Mouse (Mus musculus) hindbrain, embryonic 10.5 days (tissue): ENCODE results near the gene Eng. TPM values are rescaled to one million over a fixed set of nuclear protein-coding genes. Genes with fewer than 3 reads are reported as not detected.

ENCODE experiments used
- DNase-seq: peaks from one replicate; pipeline ENCODE4 v3.0.0-alpha.2; 2017; ENCODE audit warnings: low spot score
- H3K27ac ChIP-seq: fragments of 300-500 bp; sonication (generic); 2 replicates; pipeline ENCODE4 v1.5.1; 2016; ENCODE audit warnings: mild to moderate bottlenecking, moderate library complexity
- H3K27me3 ChIP-seq: fragments of 300-500 bp; sonication (generic); 2 replicates; pipeline ENCODE4 v1.6.1; 2016; ENCODE audit warnings: mild to moderate bottlenecking; ENCODE audit not compliant: poor library complexity, insufficient read depth, severe bottlenecking
- H3K36me3 ChIP-seq: fragments of 300-500 bp; sonication (generic); 2 replicates; pipeline ENCODE4 v1.6.1; 2016; ENCODE audit warnings: mild to moderate bottlenecking, moderate library complexity
- H3K4me1 ChIP-seq: fragments of 300-500 bp; sonication (generic); replicated peaks from 2 replicates; pipeline ENCODE4 v1.6.1; 2016; ENCODE audit warnings: mild to moderate bottlenecking
- H3K4me3 ChIP-seq: fragments of 300-500 bp; sonication (generic); 2 replicates; pipeline ENCODE4 v1.5.1; 2016; ENCODE audit warnings: mild to moderate bottlenecking, moderate library complexity
- H3K9me3 ChIP-seq: fragments of 300-500 bp; sonication (generic); 2 replicates; pipeline ENCODE4 v1.6.1; 2016; ENCODE audit warnings: mild to moderate bottlenecking, moderate library complexity
- WGBS: fragments of 180-500 bp; shearing (Covaris S2); methylation state at CpG from one replicate; pipeline ENCODE4 v1.1.7; 2016; 5-methylcytosine and 5-hydroxymethylcytosine counted together
- polyA plus RNA-seq: library from polyadenylated mRNA; unstranded; fragments of >200 nt; fragmentation: Nextera tagmentation; extraction: Ambion mirVana; gene quantifications from 2 replicates; pipeline ENCODE4 v1.2.1, GENCODE M21; 2016

Gene Eng
- polyA plus RNA-seq, 1 experiment from 2014 or later, result 35.8 TPM

DNA sequence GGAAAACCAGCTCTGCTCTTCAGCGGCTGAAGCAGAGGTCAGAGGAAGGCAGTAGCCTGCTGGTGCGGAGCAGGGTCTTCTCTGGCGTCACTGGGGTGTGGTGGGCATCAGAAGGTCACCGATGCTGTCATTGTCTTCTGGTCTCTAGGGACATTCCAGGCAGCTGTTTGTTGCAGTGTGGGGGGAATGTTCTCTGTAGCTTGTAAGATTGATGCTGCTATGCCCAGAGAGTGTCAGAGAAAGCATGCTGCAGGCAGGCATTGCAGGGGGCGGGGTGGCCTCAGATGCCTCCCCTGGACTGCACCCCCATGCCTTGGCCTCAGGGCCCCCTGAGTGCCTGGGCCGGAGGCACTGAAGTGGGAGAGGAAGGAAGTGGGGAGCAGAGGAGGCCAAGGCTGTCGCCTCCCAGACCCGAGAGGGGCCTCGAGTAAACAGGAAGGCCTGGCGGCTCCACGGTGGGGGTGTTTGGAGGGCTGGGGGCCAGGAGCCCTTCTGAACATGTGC lies 8.6 kb upstream of the Eng start:
- DNase-seq, result peak; percentile 54
- H3K9me3 ChIP-seq, result no peaks in the 10 kb centered on the region
- no peak overlapping the region for H3K4me3 ChIP-seq
- peaks cover 47% of the 10 kb centered on the region for H3K4me1 ChIP-seq
- H3K27me3 ChIP-seq, result no peaks in the 10 kb centered on the region
- WGBS, result 41% methylated on average over 11 of the region's 11 CpGs
- peak overlapping the region; percentile 83 for H3K27ac ChIP-seq
- H3K36me3 ChIP-seq, result peaks cover 12% of the 10 kb centered on the region

DNA sequence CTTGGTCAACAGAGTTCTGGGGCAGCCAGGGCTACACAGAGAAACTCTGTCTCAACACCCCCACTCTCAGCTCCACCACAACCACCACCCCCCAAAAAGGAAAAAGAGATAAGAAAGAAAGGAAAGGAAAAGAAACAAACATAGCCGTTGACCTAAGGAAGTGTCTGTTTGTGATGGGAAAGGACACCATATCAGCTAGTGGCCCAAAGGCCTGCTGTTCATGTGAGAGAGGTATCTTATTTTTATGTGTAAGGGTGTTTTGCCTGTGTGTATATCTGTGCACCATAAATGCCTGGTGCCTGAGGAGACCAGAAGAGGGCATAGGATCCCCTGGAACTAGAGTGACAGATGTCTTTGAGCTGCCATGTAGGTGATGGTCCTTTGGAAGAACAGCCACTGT lies 6.8 kb upstream of the Eng start:
- Histone ChIP-seq H3K36me3 (no peaks in the 10 kb centered on the region), H3K9me3 (no peaks in the 10 kb centered on the region), H3K4me3 (no peak overlapping the region), H3K27ac (no peak overlapping the region), H3K27me3 (no peaks in the 10 kb centered on the region), H3K4me1 (peaks cover 42% of the 10 kb centered on the region)
- no peak for DNase-seq
- WGBS, result 91% methylated on average over 1 of the region's 1 CpGs

DNA sequence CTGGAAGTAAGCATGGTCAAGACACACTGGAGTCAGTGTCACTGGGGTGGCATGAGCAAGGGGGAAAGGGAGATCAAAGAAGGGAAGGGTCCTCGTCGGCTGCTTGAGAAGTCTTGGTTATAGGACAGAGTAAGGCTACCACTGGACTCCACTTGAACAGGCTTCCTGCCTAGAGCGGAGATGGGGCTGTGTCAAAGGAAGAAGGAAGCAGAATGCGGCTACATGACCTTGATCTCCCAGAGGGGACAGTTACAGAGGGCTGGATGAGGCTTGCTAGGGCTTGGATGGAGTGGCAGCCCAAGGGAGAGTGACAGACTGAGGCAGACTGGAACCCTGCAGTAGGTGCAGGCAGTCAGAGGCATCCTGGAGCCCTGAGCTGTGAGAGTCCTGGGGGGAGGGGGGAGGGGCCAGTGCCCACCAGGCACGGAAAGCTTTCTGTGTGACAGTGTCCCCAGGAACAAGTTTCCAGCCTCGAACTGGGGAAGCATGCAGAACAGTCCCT lies 5.8 kb upstream of the Eng start:
- peaks cover 47% of the 10 kb centered on the region for H3K4me1 ChIP-seq
- no peaks in the 10 kb centered on the region for H3K9me3 ChIP-seq
- H3K4me3 ChIP-seq, result no peak overlapping the region
- no peaks in the 10 kb centered on the region for H3K27me3 ChIP-seq
- no peaks in the 10 kb centered on the region for H3K36me3 ChIP-seq
- DNase-seq, result no peak
- 62% methylated on average over 6 of the region's 6 CpGs for WGBS
- H3K27ac ChIP-seq, result peak overlapping the region; percentile 59

DNA sequence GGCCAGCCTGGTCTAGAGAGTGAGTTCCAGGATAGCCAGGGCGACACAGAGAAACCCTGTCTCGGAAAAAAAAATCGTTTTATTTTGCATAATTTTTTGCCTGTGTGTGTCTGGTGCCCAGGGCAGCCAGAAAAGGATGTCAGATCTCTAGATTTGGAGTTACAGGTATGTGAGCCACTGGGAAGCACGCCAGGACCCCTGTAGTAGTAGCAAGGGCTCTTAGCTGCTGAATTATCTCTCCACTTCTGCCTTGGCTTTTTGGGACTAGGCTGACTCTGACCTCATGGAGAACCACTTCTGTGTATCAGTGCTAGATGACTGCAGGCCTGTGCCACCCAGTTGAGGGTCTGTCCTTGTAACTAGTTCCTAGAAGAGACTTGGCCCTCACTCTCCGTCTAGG lies 4.6 kb upstream of the Eng start:
- Histone ChIP-seq H3K4me3 (no peak overlapping the region), H3K27ac (no peak overlapping the region), H3K9me3 (no peaks in the 10 kb centered on the region), H3K27me3 (no peaks in the 10 kb centered on the region), H3K4me1 (peaks cover 52% of the 10 kb centered on the region), H3K36me3 (no peaks in the 10 kb centered on the region)
- DNase-seq, result no peak
- 87% methylated on average over 5 of the region's 5 CpGs for WGBS

DNA sequence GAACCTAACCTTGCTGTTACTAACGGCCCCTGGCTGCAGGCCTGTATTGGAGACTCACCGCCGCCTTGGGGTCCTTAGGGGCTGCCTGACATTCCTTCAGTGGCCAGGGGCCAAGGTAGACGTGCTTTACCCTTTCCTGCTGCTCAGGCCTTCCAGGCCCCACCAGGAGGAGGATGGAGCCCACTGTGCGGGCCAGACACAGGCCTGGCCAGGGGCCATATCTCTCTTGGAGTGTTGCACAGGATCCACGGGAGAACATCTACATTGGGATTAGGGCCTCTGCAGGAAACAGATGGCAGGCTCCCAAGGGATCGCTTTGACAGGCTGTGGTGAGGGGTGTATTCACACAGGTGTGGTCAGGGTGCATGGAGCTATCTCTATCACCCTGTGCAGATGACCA lies 3.6 kb upstream of the Eng start:
- Histone ChIP-seq H3K36me3 (no peaks in the 10 kb centered on the region), H3K4me3 (no peak overlapping the region), H3K27ac (no peak overlapping the region), H3K4me1 (peaks cover 45% of the 10 kb centered on the region), H3K9me3 (no peaks in the 10 kb centered on the region), H3K27me3 (no peaks in the 10 kb centered on the region)
- DNase-seq, result no peak
- WGBS, result 75% methylated on average over 7 of the region's 7 CpGs

DNA sequence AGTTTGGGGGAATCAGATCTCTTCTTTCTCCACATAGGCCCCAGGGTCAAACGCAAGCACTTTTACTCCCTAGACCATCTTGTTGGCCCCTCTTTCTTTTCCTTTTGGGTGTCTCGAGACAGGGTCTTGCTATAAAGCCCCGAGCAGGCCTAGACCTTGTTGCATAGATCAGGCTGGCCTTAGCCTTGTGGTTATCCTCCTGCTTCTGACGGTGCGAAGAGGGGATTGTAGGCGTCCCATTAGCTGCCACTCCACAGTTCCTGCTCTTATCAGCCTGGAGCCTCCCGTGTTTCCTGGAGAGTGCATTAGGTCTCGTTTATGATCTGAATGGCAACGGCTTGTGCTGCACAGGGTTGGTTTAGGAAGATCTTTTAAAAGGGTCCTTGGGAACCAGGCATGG lies 2.3 kb upstream of the Eng start:
- WGBS, result 85% methylated on average over 9 of the region's 9 CpGs
- no peak overlapping the region for H3K27ac ChIP-seq

DNA sequence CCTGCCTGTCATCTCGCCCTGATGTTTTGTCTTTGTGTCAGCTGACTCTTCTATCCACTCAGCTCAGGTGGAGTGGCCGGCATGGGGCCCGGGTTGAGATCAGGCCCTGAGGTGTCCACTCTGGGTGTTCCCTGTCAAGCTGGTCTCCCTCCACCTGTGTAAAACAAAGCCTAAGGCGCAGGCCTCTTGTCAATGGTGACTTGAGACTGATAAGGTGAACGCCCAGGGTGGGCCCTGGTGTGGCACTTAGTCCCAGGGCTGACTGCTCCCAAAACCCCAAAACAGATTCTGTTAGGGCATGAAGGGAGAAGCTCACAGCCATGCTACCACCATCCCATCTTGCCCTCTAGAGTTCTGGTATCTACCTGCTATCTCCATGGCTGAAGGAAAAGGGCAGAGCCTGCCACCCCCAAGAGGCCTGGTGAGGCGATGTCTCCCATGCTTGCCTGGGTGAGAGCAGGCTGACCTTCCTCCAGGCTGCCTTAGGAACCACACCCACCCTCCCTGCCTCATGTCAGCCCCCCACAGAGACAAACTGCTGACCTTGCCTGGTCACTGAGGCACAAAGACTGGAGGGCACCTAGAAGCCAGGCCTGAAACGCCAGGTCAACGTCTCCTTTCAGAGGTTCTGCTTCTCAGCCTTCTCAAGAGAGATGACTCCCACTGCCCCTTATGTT lies 1.5 kb upstream of the Eng start:
- Histone ChIP-seq H3K36me3 (no peaks in the 10 kb centered on the region), H3K4me1 (peaks cover 39% of the 10 kb centered on the region), H3K27ac (peak overlapping the region; percentile 80), H3K4me3 (no peak overlapping the region), H3K9me3 (no peaks in the 10 kb centered on the region), H3K27me3 (no peaks in the 10 kb centered on the region)
- no peak for DNase-seq
- 82% methylated on average over 8 of the region's 8 CpGs for WGBS

More for the DNA sequence above, 2.3 kb upstream of the Eng start:
- no peak for DNase-seq
- peaks cover 40% of the 10 kb centered on the region for H3K4me1 ChIP-seq
- H3K27me3 ChIP-seq, result no peaks in the 10 kb centered on the region
- no peak overlapping the region for H3K4me3 ChIP-seq
- H3K36me3 ChIP-seq, result no peaks in the 10 kb centered on the region
- no peaks in the 10 kb centered on the region for H3K9me3 ChIP-seq

DNA sequence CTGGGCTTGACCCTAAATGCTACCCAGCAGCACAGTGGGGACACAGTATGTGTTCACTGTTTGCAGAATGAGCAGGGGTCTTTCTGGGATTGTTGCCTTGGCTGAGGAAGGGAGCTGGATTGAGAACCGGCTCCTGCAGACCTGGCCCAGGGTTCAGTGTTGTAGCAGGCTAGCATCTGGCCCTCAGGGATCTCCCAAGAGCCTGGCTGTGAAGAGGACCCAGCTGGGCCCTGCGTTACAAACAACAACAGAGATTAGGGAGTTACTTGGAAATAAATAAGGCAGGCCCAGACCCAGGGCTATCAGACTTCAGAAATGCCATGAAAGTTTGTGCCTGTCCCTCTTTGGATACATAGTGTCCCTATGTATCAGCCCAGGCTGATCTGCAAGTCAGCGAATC lies 748 bp upstream of the Eng start:
- H3K4me1 ChIP-seq, result peaks cover 36% of the 10 kb centered on the region
- no peaks in the 10 kb centered on the region for H3K36me3 ChIP-seq
- no peaks in the 10 kb centered on the region for H3K9me3 ChIP-seq
- H3K27me3 ChIP-seq, result no peaks in the 10 kb centered on the region
- 65% methylated on average over 3 of the region's 3 CpGs for WGBS
- H3K4me3 ChIP-seq, result no peak overlapping the region
- H3K27ac ChIP-seq, result peak overlapping the region; percentile 80
- DNase-seq, result no peak

DNA sequence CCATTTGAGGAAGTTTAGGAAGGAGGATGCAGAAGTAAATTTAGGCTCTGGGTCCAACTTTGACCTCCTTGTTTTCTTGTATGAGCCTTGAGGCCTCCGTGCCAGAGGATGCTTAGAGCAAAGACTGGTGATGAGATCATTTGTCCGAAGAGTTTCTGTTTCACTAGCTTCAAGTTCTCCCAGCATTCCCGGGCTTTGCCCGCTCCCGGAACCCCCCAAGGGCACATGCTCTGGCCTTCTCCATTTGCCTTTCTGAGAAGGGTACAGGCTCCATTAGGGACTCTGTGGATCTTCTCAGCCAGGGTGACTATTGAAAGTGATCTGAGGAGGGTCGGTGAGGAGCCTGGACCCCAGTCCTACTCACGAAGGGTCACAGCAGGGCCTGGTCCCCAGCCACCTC lies 971 bp downstream of the Eng start:
- Histone ChIP-seq H3K36me3 (no peaks in the 10 kb centered on the region), H3K27ac (no peak overlapping the region; the same call in 1 of the 2 replicates), H3K27me3 (no peaks in the 10 kb centered on the region), H3K4me3 (peak overlapping the region; percentile 35), H3K9me3 (no peaks in the 10 kb centered on the region), H3K4me1 (peaks cover 34% of the 10 kb centered on the region)
- no peak for DNase-seq
- 87% methylated on average over 7 of the region's 7 CpGs for WGBS

DNA sequence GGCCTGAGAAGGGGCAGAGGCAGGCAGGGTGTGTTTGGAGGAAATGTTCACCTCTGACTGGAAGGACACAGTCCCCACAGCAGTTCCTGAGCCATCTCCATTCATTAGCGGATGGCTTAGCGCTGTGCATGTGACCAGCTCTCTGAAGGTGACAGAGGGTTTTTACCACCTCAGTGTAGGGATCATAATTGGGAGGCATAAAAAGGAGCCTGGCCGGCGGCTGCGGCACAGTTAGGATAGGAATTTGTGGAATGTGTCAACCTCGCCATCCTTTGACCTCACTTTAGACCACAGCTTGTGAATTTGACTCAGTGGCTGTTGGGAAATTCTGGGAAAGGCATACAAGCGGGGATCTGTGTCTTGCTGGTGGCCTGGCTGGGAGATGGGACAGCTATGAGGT lies 7.4 kb downstream of the Eng start:
- no peaks in the 10 kb centered on the region for H3K36me3 ChIP-seq
- peaks cover 26% of the 10 kb centered on the region for H3K4me1 ChIP-seq
- H3K9me3 ChIP-seq, result no peaks in the 10 kb centered on the region
- H3K27me3 ChIP-seq, result no peaks in the 10 kb centered on the region
- 37% methylated on average over 7 of the region's 7 CpGs for WGBS
- no peak for DNase-seq
- no peak overlapping the region for H3K4me3 ChIP-seq
- H3K27ac ChIP-seq, result peak overlapping the region; percentile 81

DNA sequence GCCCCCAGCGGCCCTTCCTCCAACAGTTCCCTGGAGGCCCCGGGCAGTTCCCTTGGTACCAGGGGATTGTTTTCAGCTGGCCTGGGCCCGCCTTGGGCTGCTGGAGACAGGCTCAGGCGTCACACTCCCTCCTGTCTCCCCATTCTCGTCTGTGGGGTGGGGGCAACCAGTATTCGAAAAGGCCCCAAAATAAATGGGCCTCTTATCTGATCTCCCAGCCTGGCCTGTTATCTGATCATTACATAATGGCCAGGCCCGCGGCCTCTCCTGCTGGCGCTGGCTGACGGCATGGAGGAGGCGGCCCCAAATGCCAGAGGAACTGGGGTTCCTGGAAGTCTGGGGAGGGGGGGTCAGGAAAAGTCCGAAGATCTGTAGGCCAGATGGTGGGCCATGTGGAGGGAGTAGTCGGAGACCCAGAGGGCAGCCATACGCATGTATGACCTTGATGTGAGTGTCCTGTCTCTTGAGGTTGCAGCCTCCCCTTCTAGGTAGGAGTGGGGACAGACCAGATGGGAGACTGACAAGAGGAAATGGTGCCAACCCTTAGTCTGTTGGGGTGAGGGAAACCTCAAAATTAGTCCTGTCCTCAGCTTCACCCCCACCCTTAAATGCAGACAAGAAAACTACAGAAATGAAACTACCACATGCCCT lies 8.5 kb downstream of the Eng start:
- Histone ChIP-seq H3K27ac (peak overlapping the region; percentile 81), H3K9me3 (no peaks in the 10 kb centered on the region), H3K4me1 (peaks cover 26% of the 10 kb centered on the region), H3K27me3 (no peaks in the 10 kb centered on the region), H3K4me3 (no peak overlapping the region), H3K36me3 (no peaks in the 10 kb centered on the region)
- DNase-seq, result no peak
- WGBS, result 76% methylated on average over 14 of the region's 14 CpGs

DNA sequence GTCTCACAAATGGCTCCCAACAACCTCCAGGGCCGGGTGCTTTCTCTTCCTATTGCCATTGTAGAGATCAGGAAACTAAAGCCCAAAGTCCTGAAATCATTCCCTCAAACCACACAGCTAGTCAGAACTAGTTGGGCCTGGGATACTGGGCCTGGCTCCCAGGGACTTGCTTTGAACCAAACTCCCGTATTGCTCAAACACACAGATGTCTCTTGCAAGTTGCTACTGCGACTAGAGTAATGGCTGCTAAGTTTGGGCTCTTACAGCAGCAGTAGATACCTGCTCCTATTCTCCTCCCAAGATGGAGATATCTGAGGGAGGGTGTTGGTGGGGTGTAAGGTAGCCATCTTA lies 9.0 kb downstream of the Eng start:
- Histone ChIP-seq H3K27ac (peak overlapping the region; percentile 81), H3K4me3 (no peak overlapping the region), H3K36me3 (no peaks in the 10 kb centered on the region), H3K9me3 (no peaks in the 10 kb centered on the region), H3K4me1 (peaks cover 26% of the 10 kb centered on the region), H3K27me3 (no peaks in the 10 kb centered on the region)
- DNase-seq, result no peak
- WGBS, result 87% methylated on average over 3 of the region's 3 CpGs

DNA sequence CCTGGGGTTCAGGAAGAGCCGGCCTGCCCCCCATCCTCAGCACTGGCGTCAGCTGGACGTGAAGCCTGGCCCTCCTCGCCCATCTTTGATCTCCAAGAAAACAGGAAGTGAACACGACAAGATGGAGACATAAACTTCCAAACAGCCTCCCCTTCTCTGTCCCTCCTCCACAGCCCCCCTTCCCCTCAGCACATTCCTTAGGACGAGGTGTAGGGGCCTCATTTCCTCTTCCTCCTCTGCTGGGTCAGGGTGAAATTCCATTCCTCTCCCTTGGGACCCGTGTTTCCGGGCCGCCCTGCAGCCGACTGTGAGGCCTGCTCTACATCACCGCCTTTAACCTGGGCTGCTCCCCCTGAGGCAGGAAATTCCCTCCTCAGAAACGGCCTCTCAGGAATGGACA lies 9.4 kb downstream of the Eng start:
- DNase-seq, result peak; percentile 61
- H3K4me3 ChIP-seq, result no peak overlapping the region
- peak overlapping the region; percentile 81 for H3K27ac ChIP-seq
- H3K36me3 ChIP-seq, result no peaks in the 10 kb centered on the region
- H3K27me3 ChIP-seq, result no peaks in the 10 kb centered on the region
- H3K9me3 ChIP-seq, result no peaks in the 10 kb centered on the region
- 59% methylated on average over 12 of the region's 12 CpGs for WGBS
- H3K4me1 ChIP-seq, result peaks cover 26% of the 10 kb centered on the region
